Mouse (Mus musculus): ENCODE data around the gene Cenpm.

Cenpm gene

DNA sequence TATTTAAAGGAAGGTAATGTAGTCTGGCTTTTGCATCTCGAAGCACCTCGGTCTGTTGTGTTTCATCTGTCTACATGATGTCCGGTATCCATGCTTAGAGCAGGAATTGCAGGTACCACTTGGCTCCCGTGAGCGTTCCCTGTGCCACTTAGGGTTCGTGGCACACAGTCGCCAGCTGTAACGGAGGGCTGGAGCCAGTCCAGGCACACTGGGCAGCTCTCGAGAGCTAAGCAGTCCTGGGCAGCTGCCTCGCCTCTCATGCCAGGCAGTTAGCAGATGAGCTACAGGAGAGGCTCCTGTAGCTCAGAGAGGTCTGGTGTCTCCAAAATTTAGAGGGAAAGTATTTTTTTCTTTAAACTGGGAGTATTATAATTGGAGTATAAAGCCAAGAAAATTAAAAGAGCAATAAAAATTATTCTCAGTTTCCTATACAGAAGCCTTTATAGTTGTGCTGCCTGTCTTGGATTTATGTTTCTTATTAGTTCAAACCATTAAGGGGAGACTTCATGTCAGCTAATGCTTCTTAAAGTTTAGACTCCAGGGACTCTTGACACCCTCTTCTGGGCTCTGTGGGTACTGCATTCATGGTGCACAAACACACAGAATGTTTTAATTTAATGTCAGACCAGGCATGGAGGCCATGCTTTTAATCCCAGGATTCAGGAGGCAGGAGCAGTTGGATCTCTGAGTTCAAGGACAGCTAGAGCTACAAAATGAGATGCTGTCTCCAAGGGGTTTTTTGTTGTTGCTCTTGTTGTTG, 55.9 kb downstream of the Cenpm start:
- no peak for DNase-seq (ENCODE audit: low spot score)

DNA sequence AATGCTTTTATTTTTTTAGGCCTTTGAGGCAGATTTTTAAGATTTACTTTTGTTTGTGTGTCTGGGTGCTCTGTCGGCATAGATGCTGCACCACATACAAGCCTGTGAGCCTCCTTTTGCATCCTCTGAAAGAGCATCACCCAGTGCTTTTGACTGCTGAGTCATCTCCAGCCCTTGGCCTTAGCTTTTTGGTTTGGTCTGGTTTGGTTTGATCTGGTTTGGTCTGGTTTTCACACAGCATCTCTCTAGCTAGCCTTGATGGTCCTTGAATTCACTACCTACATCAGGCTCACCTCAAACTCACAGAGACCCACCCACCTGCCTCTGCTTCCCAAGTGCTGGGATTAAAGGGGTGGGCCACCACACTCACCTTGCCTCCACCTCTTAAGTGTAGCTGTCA, 56.6 kb downstream of the Cenpm start:
- no peak for DNase-seq (ENCODE audit: low spot score)

DNA sequence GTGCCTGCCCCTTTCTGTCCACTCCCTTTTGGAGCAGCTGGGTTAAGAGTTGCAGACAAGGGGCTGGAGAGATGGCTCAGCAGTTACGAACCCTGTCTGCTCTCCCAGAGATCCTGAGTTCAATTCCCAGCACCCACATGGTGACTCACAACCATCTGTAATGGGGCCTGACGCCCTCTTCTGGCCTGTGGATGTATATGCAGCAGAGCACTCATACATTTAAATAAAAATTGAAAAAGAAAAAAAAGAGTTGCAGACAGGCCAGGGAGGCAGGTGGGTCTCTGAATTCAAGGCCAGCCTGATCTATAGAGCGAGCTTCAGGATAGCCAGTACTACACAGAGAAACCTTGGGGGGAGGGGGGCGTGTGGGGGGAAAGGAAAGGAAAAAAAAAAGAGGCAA, 57.1 kb downstream of the Cenpm start:
- no peak for DNase-seq (ENCODE audit: low spot score)

DNA sequence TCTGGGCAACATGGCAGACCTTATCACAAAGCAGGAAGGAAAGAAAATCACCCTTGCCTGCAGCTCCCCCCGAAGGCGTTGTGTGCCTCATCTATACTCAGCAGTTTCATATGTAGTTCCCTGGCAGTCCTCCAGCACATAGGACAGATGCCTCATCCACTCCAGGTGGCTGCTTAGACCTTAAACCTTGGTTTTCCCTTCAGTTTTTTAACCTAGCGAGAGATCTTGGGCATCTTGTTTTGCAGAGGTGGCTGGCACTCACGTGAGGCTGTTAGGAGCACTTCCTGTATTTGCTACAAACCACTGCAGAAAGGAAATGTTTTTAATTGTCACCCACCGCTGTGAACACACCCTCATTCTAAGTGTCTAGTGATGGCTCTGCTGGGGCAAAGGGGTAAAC, 57.6 kb downstream of the Cenpm start:
- no peak for DNase-seq (ENCODE audit: low spot score)

DNA sequence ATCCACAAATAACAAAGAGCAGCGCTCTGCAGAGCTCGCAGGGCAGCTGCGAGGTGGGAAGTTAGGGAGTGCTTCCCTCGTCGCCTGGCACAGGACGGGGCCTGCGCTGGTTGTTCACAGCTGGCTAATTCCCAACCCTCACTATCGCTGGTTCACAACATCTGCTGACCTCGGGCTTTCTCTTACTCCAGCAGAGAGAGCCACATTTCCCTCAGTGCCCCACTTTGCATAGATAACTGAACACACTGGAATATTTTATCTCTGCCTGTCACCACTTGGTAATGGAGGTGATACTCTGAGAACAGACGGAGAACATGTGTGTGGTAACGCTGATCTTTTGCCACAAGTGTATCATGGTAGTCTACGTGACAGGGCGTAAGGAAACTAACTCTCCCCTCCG, 58.4 kb downstream of the Cenpm start:
- DNase-seq (ENCODE audit: low spot score): no peak

DNA sequence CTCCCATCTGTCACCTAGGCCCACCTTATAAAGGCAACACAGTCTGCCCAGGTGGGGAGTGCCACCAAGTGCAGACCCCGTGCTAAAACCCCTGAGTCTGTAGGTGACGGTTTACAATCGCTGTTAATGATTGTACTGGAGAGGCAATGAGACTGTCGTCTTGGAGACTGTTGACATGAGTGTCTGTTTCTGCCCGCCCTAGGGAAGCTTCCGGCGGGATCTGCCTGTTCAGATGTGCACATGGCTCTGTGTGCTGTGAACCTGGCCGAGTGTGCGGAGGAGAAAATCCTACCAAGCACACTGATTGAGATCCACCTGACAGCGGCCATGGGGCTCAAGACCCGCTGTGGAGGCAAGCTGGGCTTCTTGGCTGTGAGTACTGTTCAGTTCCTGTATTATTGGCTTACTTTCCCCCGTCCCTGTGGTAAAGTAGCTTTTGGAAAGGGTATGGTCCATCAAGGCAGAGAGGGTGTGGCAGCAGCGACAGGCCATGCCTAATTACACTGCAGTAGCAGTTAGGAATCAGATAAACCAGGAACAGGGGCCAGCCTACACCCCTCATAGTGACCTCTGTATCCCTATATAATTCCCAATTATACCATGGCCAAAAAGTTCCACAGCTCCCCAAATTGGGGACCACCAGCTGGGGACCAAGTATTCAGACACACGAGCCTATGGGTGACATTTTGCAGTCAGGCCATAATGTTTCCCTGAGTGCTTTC, 59.3 kb downstream of the Cenpm start:
- no peak for DNase-seq (ENCODE audit: low spot score)

DNA sequence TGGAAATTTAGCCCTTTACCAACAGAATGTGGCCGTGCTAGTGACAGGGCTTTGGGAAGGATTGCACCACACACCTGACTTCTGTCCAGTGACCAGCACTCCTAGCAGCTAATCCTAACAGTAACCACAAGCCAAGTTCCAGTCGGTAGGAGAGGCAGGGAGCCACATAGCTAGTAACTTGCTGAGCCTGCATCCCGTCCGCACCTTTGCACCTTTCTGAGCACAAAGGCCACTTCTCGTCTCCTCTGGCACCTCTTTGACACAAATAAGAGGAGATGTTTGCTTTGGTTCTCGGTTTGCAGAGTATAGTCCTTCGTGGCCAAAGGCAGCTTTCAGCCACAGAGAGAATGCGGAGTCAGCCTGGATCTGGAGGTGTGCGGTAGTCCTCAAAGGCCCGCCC, 59.9 kb downstream of the Cenpm start:
- no peak for DNase-seq (ENCODE audit: low spot score)

DNA sequence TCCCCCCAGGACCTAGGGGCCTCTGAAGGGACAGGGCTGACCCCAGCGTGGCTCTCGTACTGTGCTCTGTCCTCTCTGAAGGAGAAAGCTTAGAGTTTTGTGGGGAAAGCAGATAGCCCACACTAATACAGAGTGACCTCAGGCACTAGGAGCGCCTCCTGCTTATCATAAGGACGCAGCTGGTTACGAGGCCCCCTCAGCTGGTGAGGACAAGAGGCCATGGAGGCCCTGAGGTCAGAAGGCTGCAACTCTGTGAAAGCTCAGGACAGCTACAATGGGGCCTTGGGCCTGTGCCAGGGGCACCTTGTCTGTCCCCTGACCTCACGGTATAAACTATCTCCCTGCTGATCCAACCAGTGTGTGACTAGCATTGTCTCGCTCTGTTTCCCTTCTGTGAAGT, 60.4 kb downstream of the Cenpm start:
- no peak for DNase-seq (ENCODE audit: low spot score)
